Mouse (Mus musculus): ENCODE data around the gene Dach2.

GRCm38 (mm10) chrX:113394417-113394816 lies 97.1 kb downstream of the Dach2 start:
- TF ChIP-seq CTCF (IDR thresholded peaks at IDR 0.05; ENCODE audit: borderline replicate concordance, insufficient read depth, low read length) (no peak), POLR2A (IDR thresholded peaks at IDR 0.05; ENCODE audit: low read depth, low read length) (no peak)

Measured in embryonic fibroblast, embryonic 13.5 days (primary cell).